Mouse (Mus musculus) MEL (cell line): ENCODE data around the gene Zswim4. TPM values are rescaled to one million over a fixed set of nuclear protein-coding genes. Genes with fewer than 3 reads are reported as not detected.

ENCODE experiments used
- DNase-seq: peaks from one replicate; pipeline ENCODE4 v3.0.0; 2011; ENCODE audit warnings: low read depth, low spot score
- H3K27ac ChIP-seq: 2 replicates; pipeline ENCODE4 v1.5.1; 2012; ENCODE audit warnings: low read depth, mild to moderate bottlenecking, control low read depth, low read length, moderate library complexity; ENCODE audit not compliant: control insufficient read depth
- H3K27me3 ChIP-seq, 2 experiments: fragments of 150-350 bp in 1 of 2; sonication (generic) in 1 of 2; 2 replicates each; pipeline ENCODE4 v1.6.1; 2012; ENCODE audit warnings: low read length in 2 of 2, mild to moderate bottlenecking in 2 of 2, improper control_type of control experiment in 1 of 2, moderate library complexity in 1 of 2; ENCODE audit not compliant: insufficient read depth in 2 of 2, control insufficient read depth in 1 of 2
- H3K36me3 ChIP-seq, 2 experiments: 2 replicates each; pipeline ENCODE4 v1.6.1; 2012 to 2014; ENCODE audit warnings: low read length in 2 of 2, improper control_type of control experiment in 1 of 2, inconsistent platforms in 1 of 2, mild to moderate bottlenecking in 1 of 2; ENCODE audit not compliant: insufficient read depth in 2 of 2, control insufficient read depth in 1 of 2
- H3K4me1 ChIP-seq, 2 experiments: fragments of 150-350 bp in 1 of 2; sonication (generic) in 1 of 2; 2 replicates each; pipeline ENCODE4 v1.6.1; 2012; ENCODE audit warnings: low read length in 2 of 2, improper control_type of control experiment in 1 of 2, mild to moderate bottlenecking in 1 of 2; ENCODE audit not compliant: insufficient read depth in 2 of 2, control insufficient read depth in 1 of 2
- H3K4me3 ChIP-seq, 2 experiments: fragments of 150-350 bp in 1 of 2; sonication (generic) in 1 of 2; 2 replicates each; pipeline ENCODE4 v1.5.1; 2012; ENCODE audit warnings: low read depth in 2 of 2, low read length in 2 of 2, mild to moderate bottlenecking in 2 of 2, moderate library complexity in 2 of 2, control low read depth in 1 of 2, improper control_type of control experiment in 1 of 2; ENCODE audit not compliant: control insufficient read depth in 1 of 2, insufficient read depth in 1 of 2
- H3K79me2 ChIP-seq: 2 replicates; pipeline ENCODE4 v1.6.1; 2012; ENCODE audit warnings: mild to moderate bottlenecking, low read length, moderate library complexity; ENCODE audit not compliant: control insufficient read depth, poor library complexity, insufficient read depth
- H3K9ac ChIP-seq: 2 replicates; pipeline ENCODE4 v1.6.1; 2012; ENCODE audit warnings: low read depth, mild to moderate bottlenecking, control low read depth, low read length, moderate library complexity; ENCODE audit not compliant: control insufficient read depth, poor library complexity, severe bottlenecking
- H3K9me3 ChIP-seq: fragments of 150-350 bp; sonication (generic); replicated peaks from 2 replicates; pipeline ENCODE4 v1.6.1; 2012; ENCODE audit warnings: mild to moderate bottlenecking, low read length, improper control_type of control experiment, moderate library complexity; ENCODE audit not compliant: insufficient read depth
- BHLHE40 ChIP-seq: IDR thresholded peaks from 2 replicates; pipeline ENCODE4 v1.6.1; 2012; ENCODE audit warnings: low read depth, mild to moderate bottlenecking, inconsistent platforms, low read length, improper control_type of control experiment, borderline replicate concordance
- CHD1 ChIP-seq: IDR thresholded peaks from 2 replicates; pipeline ENCODE4 v1.6.1; 2012; ENCODE audit warnings: low read depth, mild to moderate bottlenecking, inconsistent platforms, low read length, improper control_type of control experiment
- CTCF ChIP-seq, 3 experiments: IDR thresholded peaks in 2 of 3; conservative IDR thresholded peaks in 1 of 3; 2 replicates each; pipeline ENCODE4 v1.5.1; 2011 to 2012; ENCODE audit warnings: low read length in 3 of 3, low read depth in 2 of 3, mild to moderate bottlenecking in 2 of 3, improper control_type of control experiment in 1 of 3, inconsistent platforms in 1 of 3, mixed read lengths in 1 of 3, moderate library complexity in 1 of 3; ENCODE audit not compliant: control insufficient read depth in 1 of 3, insufficient read depth in 1 of 3, poor library complexity in 1 of 3, severe bottlenecking in 1 of 3
- E2F4 ChIP-seq: IDR thresholded peaks from 2 replicates; pipeline ENCODE4 v1.6.1; 2011; ENCODE audit warnings: low read depth, low read length, improper control_type of control experiment, borderline replicate concordance
- ELF1 ChIP-seq: IDR thresholded peaks from 2 replicates; pipeline ENCODE4 v1.6.1; 2014; ENCODE audit warnings: low read depth, mild to moderate bottlenecking, inconsistent platforms, low read length, improper control_type of control experiment, moderate library complexity
- EP300 ChIP-seq, 2 experiments: IDR thresholded peaks; 2 replicates each; pipeline ENCODE4 v1.6.1; 2011; ENCODE audit warnings: improper control_type of control experiment in 2 of 2, low read length in 2 of 2, low read depth in 1 of 2, mild to moderate bottlenecking in 1 of 2
- ETS1 ChIP-seq: IDR thresholded peaks from 2 replicates; pipeline ENCODE4 v1.6.1; 2012; ENCODE audit warnings: low read depth, mild to moderate bottlenecking, inconsistent platforms, low read length, improper control_type of control experiment, moderate library complexity
- GABPA ChIP-seq: IDR thresholded peaks from 2 replicates; pipeline ENCODE4 v1.6.1; 2012; ENCODE audit warnings: low read depth, mild to moderate bottlenecking, inconsistent platforms, low read length, improper control_type of control experiment, moderate library complexity
- HCFC1 ChIP-seq: IDR thresholded peaks from 2 replicates; pipeline ENCODE4 v1.6.1; 2012; ENCODE audit warnings: low read depth, mild to moderate bottlenecking, inconsistent platforms, low read length, improper control_type of control experiment, moderate library complexity
- KAT2A ChIP-seq: conservative IDR thresholded peaks from 2 replicates; pipeline ENCODE4 v1.6.1; 2012; ENCODE audit warnings: low read depth, low read length, improper control_type of control experiment, inconsistent platforms
- MAX ChIP-seq: IDR thresholded peaks from 2 replicates; pipeline ENCODE4 v1.6.1; 2011; ENCODE audit warnings: low read length, improper control_type of control experiment
- MAZ ChIP-seq: IDR thresholded peaks from 2 replicates; pipeline ENCODE4 v1.6.1; 2012; ENCODE audit warnings: low read depth, mild to moderate bottlenecking, inconsistent platforms, low read length, improper control_type of control experiment
- MEF2A ChIP-seq: IDR thresholded peaks from 2 replicates; pipeline ENCODE4 v1.6.1; 2014; ENCODE audit warnings: low read depth, mild to moderate bottlenecking, inconsistent platforms, low read length, improper control_type of control experiment; ENCODE audit not compliant: poor library complexity, insufficient replicate concordance, severe bottlenecking; ENCODE audit errors: extremely low read depth
- MXI1 ChIP-seq: IDR thresholded peaks from 2 replicates; pipeline ENCODE4 v1.6.1; 2011; ENCODE audit warnings: mild to moderate bottlenecking, low read depth, low read length, improper control_type of control experiment
- MYC ChIP-seq: IDR thresholded peaks from 2 replicates; pipeline ENCODE4 v1.6.1; 2011; ENCODE audit warnings: low read depth, mild to moderate bottlenecking, low read length, improper control_type of control experiment, moderate library complexity
- NELFE ChIP-seq: IDR thresholded peaks from 2 replicates; pipeline ENCODE4 v1.6.1; 2011; ENCODE audit warnings: low read depth, low read length, improper control_type of control experiment
- NRF1 ChIP-seq: IDR thresholded peaks from 2 replicates; pipeline ENCODE4 v1.6.1; 2014; ENCODE audit warnings: low read depth, mild to moderate bottlenecking, inconsistent platforms, low read length, improper control_type of control experiment, moderate library complexity; ENCODE audit not compliant: poor library complexity, insufficient read depth, severe bottlenecking
- POLR2A ChIP-seq, 2 experiments: IDR thresholded peaks; 2 replicates each; pipeline ENCODE4 v1.6.1; 2011 to 2012; ENCODE audit warnings: low read length in 2 of 2, mild to moderate bottlenecking in 2 of 2, control low read depth in 1 of 2, improper control_type of control experiment in 1 of 2, low read depth in 1 of 2, moderate library complexity in 1 of 2; ENCODE audit not compliant: control insufficient read depth in 1 of 2, insufficient read depth in 1 of 2, poor library complexity in 1 of 2
- POLR2AphosphoS2 ChIP-seq: IDR thresholded peaks from 2 replicates; pipeline ENCODE4 v1.6.1; 2011; ENCODE audit warnings: low read length, improper control_type of control experiment
- POLR2AphosphoS5 ChIP-seq: IDR thresholded peaks from 2 replicates; pipeline ENCODE4 v1.6.1; 2012; ENCODE audit warnings: low read depth, borderline replicate concordance, mild to moderate bottlenecking, inconsistent platforms, low read length, moderate library complexity, mixed read lengths
- RAD21 ChIP-seq: IDR thresholded peaks from 2 replicates; pipeline ENCODE4 v1.6.1; 2011; ENCODE audit warnings: mild to moderate bottlenecking, low read depth, low read length, improper control_type of control experiment
- RCOR1 ChIP-seq: IDR thresholded peaks from 2 replicates; pipeline ENCODE4 v1.6.1; 2012; ENCODE audit warnings: low read depth, mild to moderate bottlenecking, inconsistent platforms, low read length, improper control_type of control experiment
- SIN3A ChIP-seq: IDR thresholded peaks from 2 replicates; pipeline ENCODE4 v1.6.1; 2012; ENCODE audit warnings: low read length, improper control_type of control experiment, inconsistent platforms
- SMC3 ChIP-seq: IDR thresholded peaks from 2 replicates; pipeline ENCODE4 v1.6.1; 2011; ENCODE audit warnings: low read depth, low read length, improper control_type of control experiment
- TAL1 ChIP-seq: IDR thresholded peaks from 2 replicates; pipeline ENCODE4 v1.6.1; 2012; ENCODE audit warnings: mild to moderate bottlenecking, inconsistent platforms, low read length, moderate library complexity, mixed read lengths
- UBTF ChIP-seq: IDR thresholded peaks from 2 replicates; pipeline ENCODE4 v1.6.1; 2012; ENCODE audit warnings: low read depth, mild to moderate bottlenecking, inconsistent platforms, low read length, improper control_type of control experiment, moderate library complexity, borderline replicate concordance; ENCODE audit not compliant: insufficient read depth
- ZC3H11A ChIP-seq: IDR thresholded peaks from 2 replicates; pipeline ENCODE4 v1.6.1; 2012; ENCODE audit warnings: low read depth, mild to moderate bottlenecking, inconsistent platforms, low read length, improper control_type of control experiment
- ZNF384 ChIP-seq: IDR thresholded peaks from 2 replicates; pipeline ENCODE4 v1.6.1; 2012; ENCODE audit warnings: low read depth, mild to moderate bottlenecking, inconsistent platforms, low read length, improper control_type of control experiment
- polyA plus RNA-seq, 2 experiments: library from polyadenylated mRNA; stranded (reverse) in 1 of 2; unstranded in 1 of 2; fragments of >175 nt in 1 of 2; fragments of >200 nt in 1 of 2; gene quantifications; 2 replicates each; pipeline versions ENCODE4 v1.2.1 to v1.2.4; 2012; ENCODE audit warnings: low replicate concordance in 2 of 2, low read depth in 1 of 2; ENCODE audit not compliant: insufficient read length in 2 of 2, insufficient read depth in 1 of 2, missing spikeins in 1 of 2
- total RNA-seq: library from RNA; depleted of rRNA; stranded (reverse); fragments of 300-350 nt; gene quantifications from 2 replicates; pipeline ENCODE4 v1.2.3, GENCODE M21; 2012

Gene Zswim4
- total and polyA plus RNA-seq, 3 experiments: 3.6 to 7.4 TPM; not detected in 1

DNA sequence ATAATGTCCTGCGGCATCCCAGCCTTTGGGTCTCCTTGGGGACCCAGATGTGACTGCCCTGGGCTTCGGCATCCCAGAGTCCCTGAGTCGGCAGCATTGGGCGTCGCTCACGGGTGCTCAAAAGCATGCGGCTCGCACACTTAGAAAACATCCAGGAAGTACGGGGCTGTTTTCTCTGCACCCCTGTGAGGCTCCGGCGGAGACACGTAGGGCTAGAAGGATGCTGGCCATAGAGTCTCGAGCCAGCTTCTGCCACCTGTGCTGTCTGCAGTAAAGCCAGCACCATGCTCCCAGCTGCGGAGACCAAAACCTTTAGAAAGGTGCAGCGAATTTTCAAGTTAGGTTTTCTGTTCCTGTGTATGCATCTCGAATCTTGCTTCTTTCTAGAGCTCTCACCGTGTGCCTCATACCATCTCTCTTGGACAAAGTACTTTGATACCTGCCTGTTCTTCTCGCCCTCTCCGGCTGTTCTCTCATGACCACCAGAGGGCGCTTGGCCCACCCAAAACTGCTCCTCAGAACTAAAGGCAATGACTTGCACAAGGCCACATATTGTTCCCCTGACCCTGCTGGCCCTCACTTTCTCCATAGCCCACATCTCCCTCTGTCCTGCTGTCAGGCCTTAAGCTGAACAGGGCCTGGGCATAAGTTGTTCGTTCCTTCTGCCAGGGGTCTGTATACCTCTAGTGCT lies 49.6 kb downstream of the Zswim4 start:
- Histone ChIP-seq H3K9me3 (no peaks in the 10 kb centered on the region), H3K4me3 (peak overlapping the region; percentile 60 to 73), H3K27ac (no peak overlapping the region), H3K27me3 (no peaks in the 10 kb centered on the region), H3K4me1 (peaks cover 5 to 17% of the 10 kb centered on the region in 2 experiments), H3K36me3 (peaks cover 0 to 3% of the 10 kb centered on the region in 2 experiments; a peak in 1 of 4 replicates), H3K9ac (peak overlapping the region; percentile 74), H3K79me2 (peaks cover 8% of the 10 kb centered on the region; the same call in 1 of the 2 replicates)
- TF ChIP-seq EP300 (IDR thresholded peaks at IDR 0.05; ENCODE audit: low read depth in 1 of 2, low read length in 2 of 2) (no peak), UBTF (no peak), MXI1 (peak; percentile 17; the same call in 1 of the 2 replicates), TAL1 (no peak), CHD1 (no peak), SIN3A (peak; percentile 62; the same call in 1 of the 2 replicates), NRF1 (no peak), ELF1 (no peak), RCOR1 (no peak), MAZ (0 out of 2 replicates have a peak, but pooled peaks have one; percentile 39), CTCF (IDR thresholded peaks at IDR 0.05 in 2 of 3, conservative IDR thresholded peaks at IDR 0.05 in 1 of 3; ENCODE audit: control insufficient read depth in 1 of 3, insufficient read depth in 1 of 3, low read depth in 2 of 3, low read length in 3 of 3, poor library complexity in 1 of 3, severe bottlenecking in 1 of 3) (peak; percentile 90 to 96 (median 95)), SMC3 (peak; percentile 94), ETS1 (no peak), MEF2A (no peak), POLR2AphosphoS5 (no peak), POLR2A (IDR thresholded peaks at IDR 0.05; ENCODE audit: control insufficient read depth in 1 of 2, insufficient read depth in 1 of 2, low read depth in 1 of 2, low read length in 2 of 2, poor library complexity in 1 of 2) (no peak), MAX (0 out of 2 replicates have a peak, but pooled peaks have one; percentile 10), ZNF384 (no peak), BHLHE40 (0 out of 2 replicates have a peak, but pooled peaks have one; percentile 31), GABPA (no peak), NELFE (no peak), ZC3H11A (peak; percentile 70), KAT2A (no peak), HCFC1 (peak; percentile 49; the same call in 1 of the 2 replicates), MYC (0 out of 2 replicates have a peak, but pooled peaks have one; percentile 55), RAD21 (peak; percentile 64), E2F4 (no peak), POLR2AphosphoS2 (no peak)
- DNase-seq: peak; percentile 90
